Mouse (Mus musculus) CH12.LX (cell line): ENCODE measurements at regions not wholly inside any gene's neighbourhood (a gene's known extent, or its start where the extent isn't known, plus 50 kb on each side); places are given as distances from the start of the nearest gene placed in this dataset.
"Not testable (repeated sequence)": the region's sequence is repeated elsewhere in the genome, so short reads cannot be mapped to it uniquely, and the experiment has no call there.

Experiments used
- CHD2 ChIP-seq: IDR thresholded peaks from 2 replicates; pipeline ENCODE4 v1.6.1; 2011; ENCODE audit warnings: low read length, improper control_type of control experiment
- CTCF ChIP-seq, 2 experiments: IDR thresholded peaks in 1 of 2; conservative IDR thresholded peaks in 1 of 2; 2 replicates each; pipeline ENCODE4 v1.5.1; 2011 to 2012; ENCODE audit warnings: low read depth in 2 of 2, low read length in 2 of 2, improper control_type of control experiment in 1 of 2, inconsistent platforms in 1 of 2, mild to moderate bottlenecking in 1 of 2, moderate library complexity in 1 of 2
- IRF4 ChIP-seq: IDR thresholded peaks from 2 replicates; pipeline ENCODE4 v1.6.1; 2014; ENCODE audit warnings: low read depth, mild to moderate bottlenecking, inconsistent platforms, low read length, improper control_type of control experiment
- MAFK ChIP-seq: IDR thresholded peaks from 2 replicates; pipeline ENCODE4 v1.6.1; 2011; ENCODE audit warnings: low read length, improper control_type of control experiment; ENCODE audit not compliant: insufficient replicate concordance
- POLR2A ChIP-seq: IDR thresholded peaks from 2 replicates; pipeline ENCODE4 v1.6.1; 2011; ENCODE audit warnings: low read depth, mild to moderate bottlenecking, improper control_type of control experiment, low read length
- SIN3A ChIP-seq: IDR thresholded peaks from 2 replicates; pipeline ENCODE4 v1.6.1; 2012; ENCODE audit warnings: low read length, improper control_type of control experiment, inconsistent platforms
- SMC3 ChIP-seq: IDR thresholded peaks from 2 replicates; pipeline ENCODE4 v1.6.1; 2011; ENCODE audit warnings: low read depth, low read length, improper control_type of control experiment
- TCF12 ChIP-seq: IDR thresholded peaks from 2 replicates; pipeline ENCODE4 v1.6.1; 2014; ENCODE audit warnings: low read depth, mild to moderate bottlenecking, inconsistent platforms, low read length, improper control_type of control experiment
- UBTF ChIP-seq: IDR thresholded peaks from 2 replicates; pipeline ENCODE4 v1.6.1; 2012; ENCODE audit warnings: low read depth, mild to moderate bottlenecking, inconsistent platforms, low read length, improper control_type of control experiment, moderate library complexity
- ZKSCAN1 ChIP-seq: IDR thresholded peaks from 2 replicates; pipeline ENCODE4 v1.6.1; 2012; ENCODE audit warnings: low read depth, inconsistent platforms, low read length, improper control_type of control experiment, borderline replicate concordance
- ZMIZ1 ChIP-seq: IDR thresholded peaks from 2 replicates; pipeline ENCODE4 v1.6.1; 2012; ENCODE audit warnings: low read depth, mild to moderate bottlenecking, inconsistent platforms, low read length, improper control_type of control experiment

GRCm38 (mm10) chr17:49360251-49360650 is 67.9 kb upstream of the Mocs1 start:
- not testable (repeated sequence) for TF ChIP-seq UBTF; CTCF (conservative IDR thresholded peaks at IDR 0.05 in 1 of 2, IDR thresholded peaks at IDR 0.05 in 1 of 2; ENCODE audit: low read depth in 2 of 2, low read length in 2 of 2); CHD2; ZKSCAN1; TCF12; MAFK; ZMIZ1; POLR2A; IRF4; SMC3; SIN3A
